Mouse (Mus musculus): ENCODE measurements around the gene D3Ertd254e.

DNA sequence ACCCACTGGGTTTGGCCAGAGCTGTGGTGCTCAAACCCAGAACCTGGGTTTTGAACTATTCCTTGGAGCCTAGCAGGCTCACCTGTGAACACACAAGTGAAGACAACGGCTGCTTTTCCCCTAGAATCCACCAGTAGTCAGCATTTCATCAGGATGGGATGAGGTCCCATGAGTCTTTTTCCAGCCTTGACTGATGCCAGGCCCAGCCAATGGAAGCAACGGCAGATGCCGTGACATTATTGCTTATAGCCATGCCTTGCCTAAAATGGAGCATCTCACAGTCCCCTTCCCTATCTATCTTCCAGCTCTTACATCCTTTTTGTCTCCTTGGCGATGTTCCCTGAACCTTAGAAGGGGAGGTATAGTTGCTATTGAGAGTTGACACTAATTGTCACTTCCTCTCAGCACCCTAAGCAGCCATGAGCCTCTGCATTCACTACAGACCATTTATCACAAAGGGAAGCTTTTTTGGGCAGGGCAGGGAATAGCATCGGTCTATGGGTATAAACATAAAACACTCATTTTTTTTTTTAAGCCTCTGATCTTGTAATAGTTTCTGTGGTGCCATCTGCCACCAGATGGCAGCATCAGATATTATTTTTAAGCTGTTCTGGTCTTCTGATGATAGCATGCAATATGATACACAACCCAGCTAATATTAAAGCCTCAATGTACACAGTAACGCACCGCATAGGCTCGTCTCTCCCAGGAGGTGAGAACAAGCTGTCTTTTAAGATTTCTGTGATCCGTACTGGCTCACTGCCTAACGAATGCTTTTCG is 59.1 kb downstream of the D3Ertd254e start:
- TF ChIP-seq CTCF (IDR thresholded peaks at IDR 0.05; ENCODE audit: low read depth, low read length) (no peak), POLR2A (IDR thresholded peaks at IDR 0.05; ENCODE audit: borderline replicate concordance, low read depth, low read length) (no peak)
